Comparison of ENCODE assay signal across 8 mouse cellular contexts in the genomic region with DNA sequence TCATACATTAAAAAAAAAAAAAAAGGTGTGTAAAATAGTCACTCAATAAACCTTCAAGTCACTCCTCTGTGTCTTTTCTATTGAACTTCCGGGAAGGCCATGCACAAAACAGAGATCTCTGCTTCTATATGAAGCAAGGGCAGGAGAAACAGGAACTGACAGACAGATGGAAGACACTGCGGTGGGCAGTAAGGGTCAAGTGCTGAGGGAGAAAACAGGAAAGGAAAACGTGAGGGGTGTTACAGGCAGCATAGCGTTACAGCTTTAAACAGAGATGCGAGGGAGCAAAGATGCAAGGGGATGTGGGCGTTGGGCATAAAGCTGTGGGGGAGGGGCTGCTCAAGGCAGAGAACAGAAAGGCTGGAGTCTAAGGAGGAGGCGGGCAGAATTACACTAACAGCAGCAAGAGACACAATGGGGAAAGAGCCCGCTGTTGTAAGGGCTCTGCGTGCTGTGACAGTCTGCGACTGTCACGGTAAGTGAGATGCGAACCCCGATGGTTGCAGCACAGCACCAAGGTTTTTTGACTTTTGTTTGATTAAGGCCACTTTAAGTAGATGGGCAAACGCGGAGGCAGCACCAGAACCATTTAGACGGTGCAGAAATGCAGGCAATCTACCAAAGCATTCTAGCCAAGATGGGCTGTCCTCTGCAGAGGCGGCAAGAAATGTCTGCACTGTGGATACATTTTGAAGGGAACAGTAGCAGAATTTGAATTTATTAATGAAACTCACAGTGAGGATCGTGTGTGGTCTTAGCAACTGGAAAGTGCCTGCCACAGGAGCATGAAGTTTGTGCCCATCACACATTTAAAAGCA.
DNase-seq lines count a peak whose midpoint lies in the region; ATAC-seq and TF ChIP-seq lines count a peak whose summit lies in the region.

No protein-coding gene starts in this region.

- TF ChIP-seq POLR2A in heart, adult 2 months (IDR thresholded peaks at IDR 0.05; ENCODE audit: insufficient read depth, low read depth, low read length): no peak
- no peak for TF ChIP-seq POLR2A in MEL (IDR thresholded peaks at IDR 0.05; ENCODE audit: control insufficient read depth in 1 of 2, insufficient read depth in 1 of 2, low read depth in 1 of 2, low read length in 2 of 2, poor library complexity in 1 of 2)

- H3K4me2 ChIP-seq in forebrain, embryonic 15.5 days (replicated peaks): peak overlapping the region; percentile 41
- peak overlapping the region; percentile 52 for H3K4me2 ChIP-seq in midbrain, embryonic 12.5 days (replicated peaks)
- peak overlapping the region; percentile 34 for H3K4me2 ChIP-seq in stomach, postnatal 0 days (replicated peaks; ENCODE audit: low read depth)

- no peaks in the 10 kb centered on the region for H3K9me3 ChIP-seq in heart, embryonic 10.5 days
- no peaks in the 10 kb centered on the region for H3K9me3 ChIP-seq in MEL (replicated peaks; ENCODE audit: insufficient read depth, low read length)
- no peaks in the 10 kb centered on the region for H3K9me3 ChIP-seq in forebrain, embryonic 15.5 days
- H3K9me3 ChIP-seq in midbrain, embryonic 12.5 days: no peaks in the 10 kb centered on the region
- no peaks in the 10 kb centered on the region for H3K9me3 ChIP-seq in stomach, postnatal 0 days (ENCODE audit: control insufficient read depth, low read length)

- no peaks in the 10 kb centered on the region for H3K36me3 ChIP-seq in heart, embryonic 10.5 days
- no peaks in the 10 kb centered on the region for H3K36me3 ChIP-seq in heart, adult 2 months (ENCODE audit: control insufficient read depth, insufficient read depth, low read length)
- H3K36me3 ChIP-seq in MEL (ENCODE audit: control insufficient read depth in 1 of 2, insufficient read depth in 2 of 2, low read length in 2 of 2): peaks cover 0 to 46% of the 10 kb centered on the region in 2 experiments; a peak in 2 of 4 replicates
- no peaks in the 10 kb centered on the region for H3K36me3 ChIP-seq in forebrain, embryonic 15.5 days
- H3K36me3 ChIP-seq in midbrain, embryonic 12.5 days: no peaks in the 10 kb centered on the region
- H3K36me3 ChIP-seq in stomach, postnatal 0 days (ENCODE audit: control insufficient read depth, insufficient read depth, low read length): no peaks in the 10 kb centered on the region

- no peak for DNase-seq in heart, embryonic 10.5 days (ENCODE audit: low spot score)
- DNase-seq in heart, adult 2 months: no peak
- peak; percentile 37 for DNase-seq in MEL (ENCODE audit: low read depth, low spot score)
- peak; percentile 38 to 74 for DNase-seq in left cerebral cortex, postnatal 14 days (ENCODE audit: low spot score in 2 of 2)
- DNase-seq in stomach, postnatal 0 days (ENCODE audit: low spot score): no peak
- no peak for DNase-seq in urinary bladder, postnatal 4 days (ENCODE audit: low spot score in 2 of 2)

- whole genome bisulfite sequencing in heart, embryonic 10.5 days: 21% methylated on average over 18 of the region's 18 CpGs
- 41% methylated on average over 18 of the region's 18 CpGs for WGBS in heart, adult 2 months
- 9% methylated on average over 18 of the region's 18 CpGs for WGBS in forebrain, embryonic 15.5 days
- 11% methylated on average over 18 of the region's 18 CpGs for WGBS in midbrain, embryonic 12.5 days
- 29% methylated on average over 18 of the region's 18 CpGs for WGBS in stomach, postnatal 0 days

- no peaks in the 10 kb centered on the region for H3K79me2 ChIP-seq in heart, adult 2 months (replicated peaks; ENCODE audit: control insufficient read depth, insufficient read depth, low read length)
- no peaks in the 10 kb centered on the region for H3K79me2 ChIP-seq in MEL (ENCODE audit: control insufficient read depth, insufficient read depth, low read length, poor library complexity)

- peaks cover 7% of the 10 kb centered on the region; the same call in 1 of the 2 replicates for H3K4me1 ChIP-seq in heart, embryonic 10.5 days
- peaks cover 2% of the 10 kb centered on the region for H3K4me1 ChIP-seq in heart, adult 2 months (ENCODE audit: control insufficient read depth, insufficient read depth, low read length)
- peaks cover 11 to 35% of the 10 kb centered on the region in 2 experiments for H3K4me1 ChIP-seq in MEL (ENCODE audit: control insufficient read depth in 1 of 2, insufficient read depth in 2 of 2, low read length in 2 of 2)
- peaks cover 13% of the 10 kb centered on the region for H3K4me1 ChIP-seq in forebrain, embryonic 15.5 days
- peaks cover 10% of the 10 kb centered on the region; the same call in 1 of the 2 replicates for H3K4me1 ChIP-seq in midbrain, embryonic 12.5 days
- 0 out of 2 replicates have a peak, but pooled peaks cover 3% of the 10 kb centered on the region for H3K4me1 ChIP-seq in stomach, postnatal 0 days (replicated peaks; ENCODE audit: control insufficient read depth, insufficient read depth)

- no peak for TF ChIP-seq RAD21 in MEL (IDR thresholded peaks at IDR 0.05; ENCODE audit: low read depth, low read length)

- TF ChIP-seq EP300 in heart, adult 2 months (IDR thresholded peaks at IDR 0.05; ENCODE audit: insufficient read depth, low read depth, low read length): no peak
- no peak for TF ChIP-seq EP300 in MEL (IDR thresholded peaks at IDR 0.05; ENCODE audit: low read depth in 1 of 2, low read length in 2 of 2)
- TF ChIP-seq EP300 in stomach, postnatal 0 days (optimal IDR thresholded peaks at IDR 0.05): no peak

- no peak overlapping the region for H3K27ac ChIP-seq in heart, embryonic 10.5 days
- no peak overlapping the region for H3K27ac ChIP-seq in heart, adult 2 months
- H3K27ac ChIP-seq in MEL (ENCODE audit: control insufficient read depth, low read depth, low read length): peak overlapping the region; percentile 86
- no peak overlapping the region for H3K27ac ChIP-seq in forebrain, embryonic 15.5 days (replicated peaks)
- no peak overlapping the region for H3K27ac ChIP-seq in midbrain, embryonic 12.5 days (replicated peaks)
- H3K27ac ChIP-seq in stomach, postnatal 0 days (replicated peaks): no peak overlapping the region

- peak overlapping the region; percentile 44 for H3K4me3 ChIP-seq in heart, embryonic 10.5 days
- H3K4me3 ChIP-seq in heart, adult 2 months: no peak overlapping the region
- H3K4me3 ChIP-seq in MEL (ENCODE audit: control insufficient read depth in 1 of 2, insufficient read depth in 1 of 2, low read depth in 2 of 2, low read length in 2 of 2): no peak overlapping the region
- H3K4me3 ChIP-seq in forebrain, embryonic 15.5 days: peak overlapping the region; percentile 31
- peak overlapping the region; percentile 33 for H3K4me3 ChIP-seq in midbrain, embryonic 12.5 days
- no peak overlapping the region for H3K4me3 ChIP-seq in stomach, postnatal 0 days (ENCODE audit: low read depth, low read length)

- ATAC-seq in forebrain, embryonic 15.5 days (replicated peaks): peak; percentile 75
- ATAC-seq in midbrain, embryonic 12.5 days (ENCODE audit: low FRiP score, low read depth): peak; percentile 78
- ATAC-seq in stomach, postnatal 0 days (ENCODE audit: low FRiP score, low TSS enrichment): no peak

- H3K9ac ChIP-seq in heart, adult 2 months (ENCODE audit: low read depth, low read length): no peak overlapping the region
- H3K9ac ChIP-seq in MEL (ENCODE audit: control insufficient read depth, low read depth, low read length, poor library complexity, severe bottlenecking): peak overlapping the region; percentile 6; the same call in 1 of the 2 replicates
- H3K9ac ChIP-seq in forebrain, embryonic 15.5 days (replicated peaks): peak overlapping the region; percentile 18; the same call in 1 of the 2 replicates
- peak overlapping the region; percentile 44 for H3K9ac ChIP-seq in midbrain, embryonic 12.5 days (replicated peaks)
- H3K9ac ChIP-seq in stomach, postnatal 0 days (ENCODE audit: low read length): no peak overlapping the region

- no peak for TF ChIP-seq CTCF in heart, adult 2 months (IDR thresholded peaks at IDR 0.05)
- TF ChIP-seq CTCF in MEL (IDR thresholded peaks at IDR 0.05 in 2 of 3, conservative IDR thresholded peaks at IDR 0.05 in 1 of 3; ENCODE audit: control insufficient read depth in 1 of 3, insufficient read depth in 1 of 3, low read depth in 2 of 3, low read length in 3 of 3, poor library complexity in 1 of 3, severe bottlenecking in 1 of 3): no peak
- no peak for TF ChIP-seq CTCF in stomach, postnatal 0 days (IDR thresholded peaks at IDR 0.05; ENCODE audit: low read depth)

- no peaks in the 10 kb centered on the region for H3K27me3 ChIP-seq in heart, embryonic 10.5 days (ENCODE audit: insufficient read depth, poor library complexity, severe bottlenecking)
- no peaks in the 10 kb centered on the region for H3K27me3 ChIP-seq in heart, adult 2 months (ENCODE audit: control insufficient read depth, insufficient read depth, low read length)
- no peaks in the 10 kb centered on the region for H3K27me3 ChIP-seq in MEL (ENCODE audit: control insufficient read depth in 1 of 2, insufficient read depth in 2 of 2, low read length in 2 of 2)
- H3K27me3 ChIP-seq in forebrain, embryonic 15.5 days: no peaks in the 10 kb centered on the region
- peaks cover 6% of the 10 kb centered on the region; the same call in 1 of the 2 replicates for H3K27me3 ChIP-seq in midbrain, embryonic 12.5 days
- H3K27me3 ChIP-seq in stomach, postnatal 0 days (ENCODE audit: control insufficient read depth, insufficient read depth, low read length): no peaks in the 10 kb centered on the region

- intact Hi-C loops in heart, adult 2 months (cut with DNase I): loop anchor here (10.0 kb wide), 2 partner anchors 120 kb away; no protein-coding TSS in a partner anchor
- intact Hi-C loops in left cerebral cortex, postnatal 14 days (cut with DNase I): no loop called here

TF ChIP-seq in MEL, 35 proteins besides CTCF, POLR2A, EP300 and RAD21:
- TF ChIP-seq CHD2 (IDR thresholded peaks at IDR 0.05; ENCODE audit: low read length): no peak
- TF ChIP-seq ZNF384 (IDR thresholded peaks at IDR 0.05; ENCODE audit: low read depth, low read length): 0 out of 2 replicates have a peak, but pooled peaks have one; percentile 20

Comparison
In these comparisons a context has a peak if more than half of its experiments do, and no peak if none do; other contexts are left out.
1. H3K4me3 ChIP-seq: peak in heart, embryonic 10.5 days (single experiment), forebrain, embryonic 15.5 days (single experiment) and midbrain, embryonic 12.5 days (single experiment); none in heart, adult 2 months (single experiment), MEL (0 of 2) and stomach, postnatal 0 days (single experiment).
2. DNase-seq: peak in MEL (single experiment) and left cerebral cortex, postnatal 14 days (2 of 2); none in heart, embryonic 10.5 days (single experiment), heart, adult 2 months (0 of 2), stomach, postnatal 0 days (single experiment) and urinary bladder, postnatal 4 days (0 of 2).
3. H3K9ac ChIP-seq: peak in MEL (single experiment), forebrain, embryonic 15.5 days (single experiment) and midbrain, embryonic 12.5 days (single experiment); none in heart, adult 2 months (single experiment) and stomach, postnatal 0 days (single experiment).
4. Peak in every context shown above with its lines, with median percentiles within 50 percentile points of each other: H3K4me2 ChIP-seq.